Comparison of ENCODE assay signal across 9 mouse cellular contexts in the genomic region with DNA sequence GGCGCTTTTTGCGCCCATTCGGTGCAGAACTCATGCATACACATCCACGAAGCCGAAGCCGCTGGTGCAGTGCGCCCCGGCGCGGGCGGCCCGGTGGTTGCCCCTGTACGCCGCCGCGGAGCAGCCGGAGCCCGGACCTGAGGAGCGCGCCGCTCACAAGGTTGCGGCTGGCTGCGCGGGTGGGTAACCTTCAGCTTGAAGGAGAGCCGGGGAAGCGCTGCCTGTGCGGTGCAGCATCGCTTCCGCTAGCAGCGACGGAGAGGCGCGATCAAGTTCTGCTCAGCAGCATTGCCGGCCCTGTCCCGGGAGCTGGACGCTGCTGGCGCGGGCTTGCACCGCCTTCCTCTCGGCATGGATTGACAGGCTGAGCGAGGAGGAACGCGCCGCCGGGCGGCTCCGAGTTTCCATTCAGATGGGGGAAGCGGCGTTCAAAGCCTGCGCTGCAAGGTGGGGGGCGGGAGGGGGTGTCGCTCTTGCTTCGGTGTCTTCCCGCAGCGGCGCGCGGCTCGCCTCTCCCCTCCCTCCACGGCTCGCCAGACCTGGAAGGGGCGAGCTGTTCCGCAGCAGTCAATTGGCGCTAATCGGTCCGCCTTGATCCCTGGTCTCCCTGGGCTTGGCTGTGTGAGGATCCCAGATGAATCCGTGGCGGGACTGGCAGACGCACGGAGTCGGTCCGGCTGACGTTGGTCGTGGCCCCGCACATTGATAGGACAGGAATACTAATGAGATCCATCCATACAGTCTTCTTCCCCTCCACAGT. TPM values are rescaled to one million over a fixed set of nuclear protein-coding genes. Genes with fewer than 3 reads are reported as not detected.
DNase-seq lines count a peak whose midpoint lies in the region; ATAC-seq and TF ChIP-seq lines count a peak whose summit lies in the region.
"Had no signal": no experiment of that assay in that cellular context is flagged by ENCODE, and none has a peak within 500 bp of the region (broad histone marks: within the 10 kb centered on the region; RNA-seq: fewer than 3 reads in every experiment).

A gene (minus strand): TSS at position 750 of the 760 bp plus-strand sequence.

- H3K27me3 ChIP-seq in embryonic facial prominence, embryonic 12.5 days: peaks cover 16% of the 10 kb centered on the region
- no peaks in the 10 kb centered on the region; the same call in 1 of the 2 replicates for H3K27me3 ChIP-seq in kidney, adult 2 months (replicated peaks; ENCODE audit: control insufficient read depth, insufficient read depth, low read length)
- peaks cover 28% of the 10 kb centered on the region; the same call in 1 of the 2 replicates for H3K27me3 ChIP-seq in limb, embryonic 11.5 days (ENCODE audit: control insufficient read depth, insufficient read depth, low read length)
- peaks cover 5% of the 10 kb centered on the region; the same call in 1 of the 2 replicates for H3K27me3 ChIP-seq in midbrain, embryonic 11.5 days (ENCODE audit: control insufficient read depth, insufficient read depth, low read length)
- H3K27me3 ChIP-seq in small intestine, adult 2 months (ENCODE audit: control insufficient read depth, insufficient read depth, low read length): peaks cover 5% of the 10 kb centered on the region; the same call in 1 of the 2 replicates

- no peaks in the 10 kb centered on the region for H3K9me3 ChIP-seq in embryonic facial prominence, embryonic 12.5 days
- H3K9me3 ChIP-seq in limb, embryonic 11.5 days (ENCODE audit: control insufficient read depth, low read length): no peaks in the 10 kb centered on the region
- H3K9me3 ChIP-seq in midbrain, embryonic 11.5 days (ENCODE audit: control insufficient read depth, low read length): no peaks in the 10 kb centered on the region

- H3K4me3 ChIP-seq in embryonic facial prominence, embryonic 12.5 days: peak within 1 kb of the TSS; percentile 47
- peak within 1 kb of the TSS; percentile 53 for H3K4me3 ChIP-seq in kidney, adult 2 months (ENCODE audit: insufficient read depth, low read depth, low read length)
- H3K4me3 ChIP-seq in limb, embryonic 11.5 days (ENCODE audit: low read depth, low read length): peak within 1 kb of the TSS; percentile 54
- peak within 1 kb of the TSS; percentile 62 for H3K4me3 ChIP-seq in midbrain, embryonic 11.5 days (ENCODE audit: low read depth, low read length)
- H3K4me3 ChIP-seq in small intestine, adult 2 months (ENCODE audit: low read depth, low read length): peak within 1 kb of the TSS; percentile 69
- H3K4me3 ChIP-seq: myocyte had no signal

- TF ChIP-seq CTCF in kidney, adult 2 months (conservative IDR thresholded peaks at IDR 0.05; ENCODE audit: insufficient read depth, insufficient read length, low read depth, low read length): no peak
- TF ChIP-seq CTCF in small intestine, adult 2 months (IDR thresholded peaks at IDR 0.05; ENCODE audit: extremely low read depth, insufficient read length, insufficient replicate concordance, low read depth, low read length): no peak

- under 1% methylated on average over 73 of the region's 75 CpGs for WGBS in embryonic facial prominence, embryonic 12.5 days
- under 1% methylated on average over 75 of the region's 75 CpGs for WGBS in kidney, adult 2 months
- under 1% methylated on average over 74 of the region's 75 CpGs for WGBS in limb, embryonic 11.5 days
- under 1% methylated on average over 75 of the region's 75 CpGs for WGBS in midbrain, embryonic 11.5 days
- under 1% methylated on average over 75 of the region's 75 CpGs for WGBS in small intestine, adult 2 months

- no peaks in the 10 kb centered on the region for H3K36me3 ChIP-seq in embryonic facial prominence, embryonic 12.5 days
- H3K36me3 ChIP-seq in kidney, adult 2 months (ENCODE audit: control insufficient read depth, insufficient read depth, low read length): no peaks in the 10 kb centered on the region
- H3K36me3 ChIP-seq in limb, embryonic 11.5 days (ENCODE audit: control insufficient read depth, insufficient read depth, low read length): no peaks in the 10 kb centered on the region
- H3K36me3 ChIP-seq in midbrain, embryonic 11.5 days (ENCODE audit: control insufficient read depth, insufficient read depth, low read length): no peaks in the 10 kb centered on the region
- no peaks in the 10 kb centered on the region for H3K36me3 ChIP-seq in small intestine, adult 2 months (ENCODE audit: control insufficient read depth, insufficient read depth, low read length)

- ATAC-seq in embryonic facial prominence, embryonic 12.5 days (ENCODE audit: insufficient number of reproducible peaks, insufficient read depth, low FRiP score, low TSS enrichment): peak; percentile 93
- peak; percentile 79 for ATAC-seq in limb, embryonic 11.5 days (ENCODE audit: insufficient number of reproducible peaks, low FRiP score, low TSS enrichment, low read depth)
- peak; percentile 91 for ATAC-seq in midbrain, embryonic 11.5 days (ENCODE audit: low FRiP score)

- peak within 1 kb of the TSS; percentile 47 for H3K9ac ChIP-seq in embryonic facial prominence, embryonic 12.5 days
- H3K9ac ChIP-seq in limb, embryonic 11.5 days (ENCODE audit: low read length): peak within 1 kb of the TSS; percentile 53
- peak within 1 kb of the TSS; percentile 71 for H3K9ac ChIP-seq in midbrain, embryonic 11.5 days (ENCODE audit: low read length)

- H3K4me1 ChIP-seq in embryonic facial prominence, embryonic 12.5 days: peaks cover 9% of the 10 kb centered on the region; the same call in 1 of the 2 replicates
- no peaks in the 10 kb centered on the region for H3K4me1 ChIP-seq in kidney, adult 2 months (ENCODE audit: control insufficient read depth, insufficient read depth, low read length)
- no peaks in the 10 kb centered on the region for H3K4me1 ChIP-seq in limb, embryonic 11.5 days (ENCODE audit: control insufficient read depth, insufficient read depth, low read length)
- peaks cover 3% of the 10 kb centered on the region; the same call in 1 of the 2 replicates for H3K4me1 ChIP-seq in midbrain, embryonic 11.5 days (ENCODE audit: control insufficient read depth, insufficient read depth, low read length)
- no peaks in the 10 kb centered on the region; the same call in 1 of the 2 replicates for H3K4me1 ChIP-seq in small intestine, adult 2 months (ENCODE audit: control insufficient read depth, insufficient read depth, insufficient read length, low read length)

- peak within 1 kb of the TSS; percentile 43; the same call in 1 of the 2 replicates for H3K27ac ChIP-seq in embryonic facial prominence, embryonic 12.5 days
- no peak within 1 kb of the TSS for H3K27ac ChIP-seq in kidney, adult 2 months (ENCODE audit: insufficient read depth, low read depth, low read length)
- H3K27ac ChIP-seq in limb, embryonic 11.5 days (replicated peaks; ENCODE audit: low read depth, low read length): no peak within 1 kb of the TSS
- H3K27ac ChIP-seq in midbrain, embryonic 11.5 days (ENCODE audit: low read depth, low read length): peak within 1 kb of the TSS; percentile 68
- H3K27ac ChIP-seq in small intestine, adult 2 months (ENCODE audit: insufficient read depth, low read depth, low read length): peak within 1 kb of the TSS; percentile 24; the same call in 1 of the 2 replicates

- H3K4me2 ChIP-seq in embryonic facial prominence, embryonic 12.5 days (replicated peaks): peak within 1 kb of the TSS; percentile 90
- H3K4me2 ChIP-seq in limb, embryonic 11.5 days (ENCODE audit: low read depth, severe bottlenecking): peak within 1 kb of the TSS; percentile 90
- H3K4me2 ChIP-seq in midbrain, embryonic 11.5 days: peak within 1 kb of the TSS; percentile 88

- DNase-seq in adrenal gland, postnatal 4 days (ENCODE audit: low spot score in 2 of 2): peak; percentile 22 to 29
- peak; percentile 40 for DNase-seq in heart, adult 8-10 months (ENCODE audit: low spot score)
- DNase-seq in kidney, adult 2 months: peak; percentile 34
- peak; percentile 77 for DNase-seq in limb, embryonic 11.5 days (ENCODE audit: low spot score)
- peak; percentile 98 for DNase-seq in midbrain, embryonic 11.5 days (ENCODE audit: low spot score, missing footprints)
- DNase-seq in c-Kit-positive CD71-positive TER-119-positive erythroid progenitor cells, embryonic 14.5 days (ENCODE audit: low spot score): no peak

- no peak for TF ChIP-seq POLR2A in kidney, adult 2 months (IDR thresholded peaks at IDR 0.05; ENCODE audit: low read depth, low read length)
- no peak for TF ChIP-seq POLR2A in small intestine, adult 2 months (IDR thresholded peaks at IDR 0.05; ENCODE audit: low read depth, low read length)

RNA-seq across cellular contexts. Expression of the gene that starts here (rescaled TPM):
- 1 to 10 TPM; 3.1 to 3.2 TPM for total RNA-seq in adrenal gland, postnatal 4 days (2021)
- polyA plus RNA-seq in embryonic facial prominence, embryonic 12.5 days (2016; fragmentation: Nextera tagmentation; extraction: Ambion mirVana): 3.8 and 4.8 TPM in 2 replicates
- 1 to 10 TPM; 5.1 to 6.3 (median 5.9) TPM for total RNA-seq in heart, adult 8-10 months (2022)
- polyA plus RNA-seq in kidney, adult 2 months (2012; rRNA removed): 0.33 TPM in 2 replicates
- 0.35 and 0.38 TPM in 2 replicates for polyA plus RNA-seq in limb, embryonic 11.5 days (2014; fragmentation: Nextera tagmentation; extraction: Ambion mirVana)
- 0.82 and 1.0 TPM in 2 replicates for polyA plus RNA-seq in midbrain, embryonic 11.5 days (2014; fragmentation: Nextera tagmentation; extraction: Ambion mirVana)
- polyA plus RNA-seq in small intestine, adult 2 months (2012; rRNA removed): 0.39 and 0.47 TPM in 2 replicates

Comparison
In these comparisons a context has a peak if more than half of its experiments do, and no peak if none do; other contexts are left out.
1. Peak in DNase-seq and H3K4me3 ChIP-seq in kidney, adult 2 months; RNA of the gene not detected or under 1 TPM.
2. Peak in DNase-seq, ATAC-seq, H3K4me3 ChIP-seq, H3K9ac ChIP-seq and H3K4me2 ChIP-seq in limb, embryonic 11.5 days; RNA of the gene not detected or under 1 TPM.
3. H3K27ac ChIP-seq: peak in embryonic facial prominence, embryonic 12.5 days (single experiment), midbrain, embryonic 11.5 days (single experiment) and small intestine, adult 2 months (single experiment); none in kidney, adult 2 months (single experiment) and limb, embryonic 11.5 days (single experiment).
4. Peak in every context shown above with its lines, with median percentiles within 50 percentile points of each other: ATAC-seq, H3K4me2 ChIP-seq, H3K4me3 ChIP-seq and H3K9ac ChIP-seq.